Comparison of ENCODE assay signal across 10 mouse cellular contexts in the genomic region with DNA sequence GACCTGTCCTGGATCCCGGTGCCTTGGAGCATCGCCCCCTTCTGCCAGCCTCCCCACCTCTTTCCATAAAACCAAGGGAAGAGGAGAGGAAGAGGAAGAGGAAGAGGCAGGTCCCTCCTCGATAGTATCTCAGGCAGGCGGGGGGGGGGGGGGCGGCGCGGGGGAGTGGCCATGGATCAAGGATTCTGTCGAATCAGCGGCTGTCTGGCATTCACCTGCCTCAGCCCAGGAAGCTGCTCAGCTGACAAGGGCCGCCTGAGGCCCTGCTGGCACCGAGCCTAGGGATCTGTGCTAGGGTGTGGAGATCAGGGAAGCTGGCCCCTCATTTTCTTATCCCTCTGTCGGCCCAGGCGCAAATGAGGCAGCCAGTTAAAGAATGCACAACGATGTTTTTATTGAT. TPM values are rescaled to one million over a fixed set of nuclear protein-coding genes. Genes with fewer than 3 reads are reported as not detected.
DNase-seq lines count a peak whose midpoint lies in the region; ATAC-seq and TF ChIP-seq lines count a peak whose summit lies in the region.
"Had no signal": no experiment of that assay in that cellular context is flagged by ENCODE, and none has a peak within 500 bp of the region (broad histone marks: within the 10 kb centered on the region; RNA-seq: fewer than 3 reads in every experiment).

No protein-coding gene starts in this region.

- no peak overlapping the region; the same call in 1 of the 2 replicates for H3K4me2 ChIP-seq in kidney, embryonic 16.5 days (replicated peaks; ENCODE audit: low read depth, low read length)
- no peak overlapping the region for H3K4me2 ChIP-seq in intestine, embryonic 16.5 days (ENCODE audit: low read depth, low read length)
- peak overlapping the region; percentile 56 for H3K4me2 ChIP-seq in liver, embryonic 12.5 days
- no peak overlapping the region for H3K4me2 ChIP-seq in forebrain, postnatal 0 days (ENCODE audit: low read depth)
- H3K4me2 ChIP-seq: neural tube, embryonic 12.5 days had no signal

- no peaks in the 10 kb centered on the region for H3K9me3 ChIP-seq in kidney, embryonic 16.5 days (ENCODE audit: low read length)
- no peaks in the 10 kb centered on the region for H3K9me3 ChIP-seq in intestine, embryonic 16.5 days (ENCODE audit: control insufficient read depth, low read length)
- H3K9me3 ChIP-seq in liver, embryonic 12.5 days (replicated peaks) = no peaks in the 10 kb centered on the region
- no peaks in the 10 kb centered on the region for H3K9me3 ChIP-seq in forebrain, postnatal 0 days (ENCODE audit: low read length)
- H3K9me3 ChIP-seq: neural tube, embryonic 12.5 days had no signal

- H3K27ac ChIP-seq in kidney, embryonic 16.5 days (ENCODE audit: low read length) = no peak overlapping the region
- H3K27ac ChIP-seq in intestine, embryonic 16.5 days (ENCODE audit: low read length) = no peak overlapping the region
- H3K27ac ChIP-seq in liver, embryonic 12.5 days = no peak overlapping the region
- no peak overlapping the region for H3K27ac ChIP-seq in forebrain, postnatal 0 days (ENCODE audit: low read depth, low read length)
- H3K27ac ChIP-seq: kidney, postnatal 0 days; neural tube, embryonic 12.5 days had no signal

- no peak overlapping the region for H3K9ac ChIP-seq in kidney, embryonic 16.5 days (replicated peaks; ENCODE audit: low read length)
- H3K9ac ChIP-seq in intestine, embryonic 16.5 days (ENCODE audit: low read depth, low read length) = no peak overlapping the region
- no peak overlapping the region for H3K9ac ChIP-seq in liver, embryonic 12.5 days
- H3K9ac ChIP-seq in forebrain, postnatal 0 days = no peak overlapping the region
- H3K9ac ChIP-seq: neural tube, embryonic 12.5 days had no signal

- no peak for ATAC-seq in kidney, embryonic 16.5 days (ENCODE audit: low FRiP score, low TSS enrichment)
- peak; percentile 36; the same call in 1 of the 2 replicates for ATAC-seq in intestine, embryonic 16.5 days
- no peak for ATAC-seq in liver, embryonic 12.5 days
- no peak for ATAC-seq in forebrain, postnatal 0 days

- H3K36me3 ChIP-seq in kidney, embryonic 16.5 days (ENCODE audit: insufficient read depth, low read length) = no peaks in the 10 kb centered on the region
- no peaks in the 10 kb centered on the region for H3K36me3 ChIP-seq in intestine, embryonic 16.5 days (ENCODE audit: control insufficient read depth, insufficient read depth, low read length)
- H3K36me3 ChIP-seq in liver, embryonic 12.5 days = no peaks in the 10 kb centered on the region
- H3K36me3 ChIP-seq in forebrain, postnatal 0 days (ENCODE audit: insufficient read depth) = no peaks in the 10 kb centered on the region
- H3K36me3 ChIP-seq: neural tube, embryonic 12.5 days had no signal

- peaks cover 36% of the 10 kb centered on the region for H3K4me1 ChIP-seq in kidney, embryonic 16.5 days (ENCODE audit: insufficient read depth, low read length)
- H3K4me1 ChIP-seq in intestine, embryonic 16.5 days (ENCODE audit: control insufficient read depth, insufficient read depth, low read length) = peaks cover 32% of the 10 kb centered on the region
- peaks cover 86% of the 10 kb centered on the region for H3K4me1 ChIP-seq in liver, embryonic 12.5 days
- no peaks in the 10 kb centered on the region for H3K4me1 ChIP-seq in forebrain, postnatal 0 days (ENCODE audit: insufficient read depth)

- no peak for TF ChIP-seq POLR2A in brain, embryonic 14.5 days (IDR thresholded peaks at IDR 0.05; ENCODE audit: borderline replicate concordance, extremely low read depth, insufficient read depth, insufficient read length, poor library complexity, severe bottlenecking)

- H3K4me3 ChIP-seq in kidney, embryonic 16.5 days (ENCODE audit: low read length) = no peak overlapping the region
- no peak overlapping the region for H3K4me3 ChIP-seq in intestine, embryonic 16.5 days (ENCODE audit: low read length)
- peak overlapping the region; percentile 4; the same call in 1 of the 2 replicates for H3K4me3 ChIP-seq in liver, embryonic 12.5 days
- no peak overlapping the region for H3K4me3 ChIP-seq in forebrain, postnatal 0 days (ENCODE audit: low read depth, low read length)
- H3K4me3 ChIP-seq: neural tube, embryonic 12.5 days had no signal

- 12% methylated on average over 12 of the region's 14 CpGs for WGBS in kidney, embryonic 16.5 days
- WGBS in intestine, embryonic 16.5 days = 17% methylated on average over 14 of the region's 14 CpGs
- WGBS in liver, embryonic 12.5 days (ENCODE audit: insufficient replicate concordance) = 8% methylated on average over 14 of the region's 14 CpGs
- WGBS in forebrain, postnatal 0 days = 18% methylated on average over 10 of the region's 14 CpGs

- DNase-seq in kidney, adult 11 months = peak; percentile 34
- peak; percentile 78 for DNase-seq in brain, embryonic 14.5 days (ENCODE audit: low read depth)
- no peak for DNase-seq in frontal cortex, adult 2 months (ENCODE audit: extremely low spot score in 1 of 2, low spot score in 1 of 2)
- no peak for DNase-seq in forebrain, postnatal 0 days
- DNase-seq: lung, postnatal 10 days had no signal

- no peaks in the 10 kb centered on the region; the same call in 1 of the 2 replicates for H3K27me3 ChIP-seq in kidney, embryonic 16.5 days (ENCODE audit: insufficient read depth, low read length)
- H3K27me3 ChIP-seq in intestine, embryonic 16.5 days (replicated peaks; ENCODE audit: control insufficient read depth, insufficient read depth, low read length) = no peaks in the 10 kb centered on the region
- H3K27me3 ChIP-seq in liver, embryonic 12.5 days (replicated peaks) = peaks cover 54% of the 10 kb centered on the region
- no peaks in the 10 kb centered on the region for H3K27me3 ChIP-seq in forebrain, postnatal 0 days (ENCODE audit: insufficient read depth, low read length)
- H3K27me3 ChIP-seq: neural tube, embryonic 12.5 days had no signal

- no peak for TF ChIP-seq CTCF in brain, embryonic 14.5 days (IDR thresholded peaks at IDR 0.05; ENCODE audit: borderline replicate concordance, extremely low read depth, insufficient read depth, insufficient read length)
- no peak for TF ChIP-seq CTCF in forebrain, postnatal 0 days (IDR thresholded peaks at IDR 0.05; ENCODE audit: low read depth)

RNA-seq across cellular contexts. Expression of gene Padi3, which starts 2.2 kb away (rescaled TPM):
- polyA plus RNA-seq in kidney, embryonic 16.5 days (2015; fragmentation: Nextera tagmentation; extraction: Ambion mirVana) = 0.10 and 0.17 TPM in 2 replicates
- polyA plus RNA-seq in brain, embryonic 14.5 days (2012; rRNA removed) = 0.01 and 0.05 TPM in 2 replicates
- 0.51 and 0.56 TPM in 2 replicates for polyA plus RNA-seq in intestine, embryonic 16.5 days (2015; fragmentation: Nextera tagmentation; extraction: Ambion mirVana)
- 0.37 and 0.47 TPM in 2 replicates for polyA plus RNA-seq in liver, embryonic 12.5 days (2016; fragmentation: Nextera tagmentation; extraction: Ambion mirVana)
- 0.14 and 0.23 TPM in 2 replicates for polyA plus RNA-seq in frontal cortex, adult 2 months (2012; rRNA removed)
- not detected in 2 replicates for total RNA-seq in forebrain, postnatal 0 days (2014; rRNA removed)
- polyA plus RNA-seq in forebrain, postnatal 0 days (2015; fragmentation: Nextera tagmentation; extraction: Ambion mirVana) = 0.06 TPM in 1 of 2 replicates, not detected in the other
- polyA plus RNA-seq: neural tube, embryonic 12.5 days had no signal

RNA-seq across cellular contexts. Expression of gene Padi1, which starts 33.0 kb away (rescaled TPM):
- polyA plus RNA-seq in kidney, embryonic 16.5 days (2015; fragmentation: Nextera tagmentation; extraction: Ambion mirVana) = 0.26 and 0.33 TPM in 2 replicates
- 0.03 TPM in 2 replicates for polyA plus RNA-seq in brain, embryonic 14.5 days (2012; rRNA removed)
- polyA plus RNA-seq in intestine, embryonic 16.5 days (2015; fragmentation: Nextera tagmentation; extraction: Ambion mirVana) = 0.28 and 0.43 TPM in 2 replicates
- 0.10 TPM in 1 of 2 replicates, not detected in the other for polyA plus RNA-seq in liver, embryonic 12.5 days (2016; fragmentation: Nextera tagmentation; extraction: Ambion mirVana)
- 0.48 and 0.76 TPM in 2 replicates for polyA plus RNA-seq in frontal cortex, adult 2 months (2012; rRNA removed)
- 0.08 and 0.10 TPM in 2 replicates for total RNA-seq in forebrain, postnatal 0 days (2014; rRNA removed)
- 0.06 and 0.08 TPM in 2 replicates for polyA plus RNA-seq in forebrain, postnatal 0 days (2015; fragmentation: Nextera tagmentation; extraction: Ambion mirVana)

RNA-seq across cellular contexts. Expression of gene Padi4, which starts 38.6 kb away (rescaled TPM):
- 1.0 and 1.1 TPM in 2 replicates for polyA plus RNA-seq in kidney, embryonic 16.5 days (2015; fragmentation: Nextera tagmentation; extraction: Ambion mirVana)
- 0.11 and 0.14 TPM in 2 replicates for polyA plus RNA-seq in brain, embryonic 14.5 days (2012; rRNA removed)
- 4.4 and 5.9 TPM in 2 replicates for polyA plus RNA-seq in intestine, embryonic 16.5 days (2015; fragmentation: Nextera tagmentation; extraction: Ambion mirVana)
- polyA plus RNA-seq in liver, embryonic 12.5 days (2016; fragmentation: Nextera tagmentation; extraction: Ambion mirVana) = 0.63 and 0.91 TPM in 2 replicates
- polyA plus RNA-seq in frontal cortex, adult 2 months (2012; rRNA removed) = 0.04 TPM in 2 replicates
- not detected in 2 replicates for total RNA-seq in forebrain, postnatal 0 days (2014; rRNA removed)
- polyA plus RNA-seq in forebrain, postnatal 0 days (2015; fragmentation: Nextera tagmentation; extraction: Ambion mirVana) = 0.06 TPM in 2 replicates

Comparison
In these comparisons a context has a peak if more than half of its experiments do, and no peak if none do; other contexts are left out.
1. DNase-seq: peak in kidney, adult 11 months (single experiment) and brain, embryonic 14.5 days (single experiment); none in frontal cortex, adult 2 months (0 of 2) and forebrain, postnatal 0 days (single experiment).